Mouse (Mus musculus) heart, embryonic 14.5 days (tissue): Measurements from ENCODE around the gene S100a4. TPM values are rescaled to one million over a fixed set of nuclear protein-coding genes. Genes with fewer than 3 reads are reported as not detected.

ENCODE experiments used
- ATAC-seq: fragments of 200-750 bp; cut with Nextera tagmentation; 2 replicates; pipeline ENCODE4 v1.8.0; 2017; ENCODE audit warnings: low read depth, moderate TSS enrichment; ENCODE audit not compliant: insufficient number of reproducible peaks, insufficient read depth, low FRiP score
- H3K27ac ChIP-seq, 2 experiments: fragments of 200-500 bp in 1 of 2; fragments of 300-500 bp in 1 of 2; sonication (generic) in 1 of 2; replicated peaks in 1 of 2; 2 replicates each; pipeline ENCODE4 v1.5.1; 2012 to 2014; ENCODE audit warnings: low read depth in 2 of 2, low read length in 2 of 2, control low read depth in 1 of 2, mild to moderate bottlenecking in 1 of 2, mixed read lengths in 1 of 2; ENCODE audit not compliant: control insufficient read depth in 1 of 2, insufficient read depth in 1 of 2
- H3K27me3 ChIP-seq: fragments of 300-500 bp; sonication (generic); 2 replicates; pipeline ENCODE4 v1.6.1; 2014; ENCODE audit warnings: mild to moderate bottlenecking, low read length, control low read depth; ENCODE audit not compliant: control insufficient read depth, insufficient read depth
- H3K36me3 ChIP-seq: fragments of 300-500 bp; sonication (generic); 2 replicates; pipeline ENCODE4 v1.6.1; 2014; ENCODE audit warnings: mild to moderate bottlenecking, control low read depth, low read length, mixed read lengths; ENCODE audit not compliant: control insufficient read depth, insufficient read depth
- H3K4me1 ChIP-seq, 2 experiments: fragments of 200-500 bp in 1 of 2; fragments of 300-500 bp in 1 of 2; sonication (generic) in 1 of 2; 2 replicates each; pipeline ENCODE4 v1.6.1; 2012 to 2014; ENCODE audit warnings: low read length in 2 of 2, control low read depth in 1 of 2, mixed read lengths in 1 of 2; ENCODE audit not compliant: control insufficient read depth in 2 of 2, insufficient read depth in 2 of 2
- H3K4me2 ChIP-seq: fragments of 300-500 bp; sonication (generic); 2 replicates; pipeline ENCODE4 v1.6.1; 2014; ENCODE audit warnings: mild to moderate bottlenecking, low read length
- H3K4me3 ChIP-seq, 2 experiments: fragments of 200-500 bp in 1 of 2; fragments of 300-500 bp in 1 of 2; sonication (generic) in 1 of 2; 2 replicates each; pipeline ENCODE4 v1.5.1; 2012 to 2014; ENCODE audit warnings: low read length in 2 of 2, mild to moderate bottlenecking in 2 of 2, control low read depth in 1 of 2, low read depth in 1 of 2, moderate library complexity in 1 of 2; ENCODE audit not compliant: control insufficient read depth in 1 of 2, insufficient read depth in 1 of 2
- H3K9ac ChIP-seq: fragments of 300-500 bp; sonication (generic); 2 replicates; pipeline ENCODE4 v1.6.1; 2014; ENCODE audit warnings: mild to moderate bottlenecking, low read length
- H3K9me3 ChIP-seq: fragments of 300-500 bp; sonication (generic); 2 replicates; pipeline ENCODE4 v1.6.1; 2016; ENCODE audit warnings: low read length, control low read depth; ENCODE audit not compliant: control insufficient read depth
- whole genome bisulfite sequencing: fragments of 180-500 bp; shearing (Covaris S2); extraction: QIAGEN DNeasy Blood & Tissue Kit; methylation state at CpG from one replicate; pipeline ENCODE4 v1.1.7; 2014; 5-methylcytosine and 5-hydroxymethylcytosine counted together
- polyA plus RNA-seq: library from polyadenylated mRNA; unstranded; fragments of >200 nt; fragmentation: Nextera tagmentation; extraction: Ambion mirVana; gene quantifications from 2 replicates; pipeline ENCODE4 v1.2.1, GENCODE M21; 2014

Gene S100a4
- polyA plus RNA-seq, 1 experiment from 2014 or later: 3.8 TPM

GRCm38 (mm10) chr3:90652878-90653508 is 49.4 kb downstream of the S100a4 start:
- no peak for ATAC-seq
- Histone ChIP-seq H3K4me3 (no peak overlapping the region), H3K9me3 (no peaks in the 10 kb centered on the region), H3K4me1 (no peaks in the 10 kb centered on the region), H3K27me3 (no peaks in the 10 kb centered on the region; the same call in 1 of the 2 replicates), H3K9ac (no peak overlapping the region), H3K4me2 (no peak overlapping the region), H3K27ac (no peak overlapping the region), H3K36me3 (no peaks in the 10 kb centered on the region)
- WGBS: 35% methylated on average over 5 of the region's 5 CpGs

- no peak for ATAC-seq
- H3K4me1 ChIP-seq: no peaks in the 10 kb centered on the region
- H3K4me3 ChIP-seq: no peak within 1 kb of the TSS
- no peak within 1 kb of the TSS for H3K27ac ChIP-seq
- H3K4me2 ChIP-seq: no peak within 1 kb of the TSS
- no peaks in the 10 kb centered on the region for H3K9me3 ChIP-seq
- H3K36me3 ChIP-seq: no peaks in the 10 kb centered on the region
- no peaks in the 10 kb centered on the region; the same call in 1 of the 2 replicates for H3K27me3 ChIP-seq
- H3K9ac ChIP-seq: no peak within 1 kb of the TSS
These were observed 50.1 kb downstream of the S100a4 start, which contains the start of gene S100a7a for GRCm38 (mm10) chr3:90653717-90654116. TSS of gene S100a7a (plus strand) at chr3:90654017.

Other genes starting within 250 kb of the S100a4 start
- 4.3 and 4.6 TPM in 2 replicates for gene Slc27a3, start 213.8 kb upstream of the S100a4 start, polyA plus RNA-seq
- 21.0 and 22.1 TPM in 2 replicates for gene Ints3, start 170.1 kb upstream of the S100a4 start, polyA plus RNA-seq
- 11.6 and 11.8 TPM in 2 replicates for gene Npr1, start 137.9 kb upstream of the S100a4 start, polyA plus RNA-seq
- 110 and 112 TPM in 2 replicates for gene Ilf2, start 127.6 kb upstream of the S100a4 start, polyA plus RNA-seq
- 83.8 and 89.3 TPM in 2 replicates for gene Snapin, start 112.7 kb upstream of the S100a4 start, polyA plus RNA-seq
- gene Chtop, start 94.3 kb upstream of the S100a4 start, polyA plus RNA-seq: 60.2 and 65.7 TPM in 2 replicates
- gene S100a1, start 89.4 kb upstream of the S100a4 start, polyA plus RNA-seq: 319 and 338 TPM in 2 replicates
- 86.9 and 99.9 TPM in 2 replicates for gene S100a13, start 89.3 kb upstream of the S100a4 start, polyA plus RNA-seq
- gene S100a14, start 76.9 kb upstream of the S100a4 start, polyA plus RNA-seq: not detected in 2 replicates
- 80.7 and 84.0 TPM in 2 replicates for gene S100a16, start 66.5 kb upstream of the S100a4 start, polyA plus RNA-seq
- gene S100a3, start 43.2 kb upstream of the S100a4 start, polyA plus RNA-seq: 0.32 TPM in 2 replicates
- gene S100a2, start 13.5 kb upstream of the S100a4 start, polyA plus RNA-seq: not detected in 2 replicates
- not detected in 2 replicates for gene Gm42674, start 1.9 kb upstream of the S100a4 start, polyA plus RNA-seq
- not detected in 2 replicates for gene S100a5, start 4.8 kb downstream of the S100a4 start, polyA plus RNA-seq
- gene S100a6, start 9.1 kb downstream of the S100a4 start, polyA plus RNA-seq: 43.9 and 49.8 TPM in 2 replicates
- gene S100a7a, start 50.2 kb downstream of the S100a4 start, polyA plus RNA-seq: not detected in 2 replicates
- gene S100a8, start 65.2 kb downstream of the S100a4 start, polyA plus RNA-seq: 6.5 and 13.7 TPM in 2 replicates
- 2.7 and 11.4 TPM in 2 replicates for gene S100a9, start 92.0 kb downstream of the S100a4 start, polyA plus RNA-seq
- not detected in 2 replicates for gene Pglyrp4, start 123.1 kb downstream of the S100a4 start, polyA plus RNA-seq
- gene Gm5849, start 174.1 kb downstream of the S100a4 start, polyA plus RNA-seq: not detected in 2 replicates